Mouse (Mus musculus) cerebellum, adult 2 months (tissue): Measurements from ENCODE around the gene Tns1. TPM values are rescaled to one million over a fixed set of nuclear protein-coding genes. Genes with fewer than 3 reads are reported as not detected.

Experiments
- DNase-seq, 2 experiments: peaks; one replicate each; pipeline ENCODE4 v3.0.0; 2021
- H3K27ac ChIP-seq: fragments of 200-500 bp; 2 replicates; pipeline ENCODE4 v1.5.1; 2012; ENCODE audit warnings: low read length, control low read depth, inconsistent platforms; ENCODE audit not compliant: insufficient read depth
- H3K27me3 ChIP-seq: fragments of 200-500 bp; 2 replicates; pipeline ENCODE4 v1.6.1; 2012; ENCODE audit warnings: inconsistent platforms, mild to moderate bottlenecking, low read length, moderate library complexity; ENCODE audit not compliant: control insufficient read depth, insufficient read depth
- H3K4me1 ChIP-seq: fragments of 200-500 bp; 2 replicates; pipeline ENCODE4 v1.6.1; 2011; ENCODE audit warnings: low read length; ENCODE audit not compliant: control insufficient read depth, insufficient read depth
- H3K4me3 ChIP-seq: fragments of 200-500 bp; replicated peaks from 2 replicates; pipeline ENCODE3; 2011; ENCODE audit warnings: mild to moderate bottlenecking, low read depth, low read length, control low read depth; ENCODE audit not compliant: insufficient read depth
- CTCF ChIP-seq: fragments of 200-500 bp; IDR thresholded peaks from 2 replicates; pipeline ENCODE4 v1.5.1; 2011; ENCODE audit warnings: low read depth, mild to moderate bottlenecking, control low read depth, low read length, moderate library complexity, borderline replicate concordance; ENCODE audit not compliant: insufficient read depth
- POLR2A ChIP-seq: fragments of 200-500 bp; IDR thresholded peaks from 2 replicates; pipeline ENCODE4 v1.6.1; 2011; ENCODE audit warnings: low read length, control low read depth, borderline replicate concordance; ENCODE audit not compliant: insufficient read depth
- WGBS: fragments of 180-500 bp; shearing (Covaris S2); methylation state at CpG from one replicate; pipeline ENCODE4 v1.1.7; 2018; 5-methylcytosine and 5-hydroxymethylcytosine counted together
- polyA plus RNA-seq: library from polyadenylated mRNA; depleted of rRNA; stranded (reverse); fragments of >200 nt; gene quantifications from 2 replicates; pipeline ENCODE4 v1.2.3, GENCODE M21; 2012

The Tns1 gene
- polyA plus RNA-seq, 1 experiment: 25.1 TPM

- TF ChIP-seq POLR2A (no peak), CTCF (no peak)
- no peak overlapping the region for H3K4me3 ChIP-seq
- DNase-seq: no peak
- no peak overlapping the region for H3K27ac ChIP-seq
- WGBS: 96% methylated on average over 1 of the region's 1 CpGs
- H3K4me1 ChIP-seq: peaks cover 5% of the 10 kb centered on the region; the same call in 1 of the 2 replicates
- H3K27me3 ChIP-seq: no peaks in the 10 kb centered on the region
Observed at GRCm38 (mm10) chr1:73956320-73956719, 167.9 kb downstream of the Tns1 start.

- TF ChIP-seq CTCF (no peak), POLR2A (no peak)
- no peak overlapping the region for H3K27ac ChIP-seq
- no peak overlapping the region for H3K4me3 ChIP-seq
- no peak for DNase-seq
- 46% methylated on average over 4 of the region's 4 CpGs for WGBS
- no peaks in the 10 kb centered on the region for H3K27me3 ChIP-seq
- H3K4me1 ChIP-seq: peaks cover 5% of the 10 kb centered on the region; the same call in 1 of the 2 replicates
Observed at GRCm38 (mm10) chr1:73955259-73955842, 168.9 kb downstream of the Tns1 start.

- H3K27ac ChIP-seq: no peak overlapping the region
- WGBS: 38% methylated on average over 4 of the region's 4 CpGs
- H3K4me1 ChIP-seq: peaks cover 5% of the 10 kb centered on the region; the same call in 1 of the 2 replicates
- no peaks in the 10 kb centered on the region for H3K27me3 ChIP-seq
- DNase-seq: no peak
- TF ChIP-seq POLR2A (no peak), CTCF (no peak)
- H3K4me3 ChIP-seq: no peak overlapping the region
Observed at GRCm38 (mm10) chr1:73954614-73955013, 169.6 kb downstream of the Tns1 start.

GRCm38 (mm10) chr1:73954015-73954408, 170.2 kb downstream of the Tns1 start:
- H3K27me3 ChIP-seq: no peaks in the 10 kb centered on the region
- 92% methylated on average over 6 of the region's 6 CpGs for WGBS
- peaks cover 5% of the 10 kb centered on the region; the same call in 1 of the 2 replicates for H3K4me1 ChIP-seq
- no peak for DNase-seq
- TF ChIP-seq CTCF (no peak), POLR2A (no peak)
- H3K4me3 ChIP-seq: no peak overlapping the region
- no peak overlapping the region for H3K27ac ChIP-seq

GRCm38 (mm10) chr1:73953317-73954014, 170.8 kb downstream of the Tns1 start:
- WGBS: 92% methylated on average over 20 of the region's 20 CpGs
- no peak overlapping the region for H3K4me3 ChIP-seq
- peaks cover 5% of the 10 kb centered on the region; the same call in 1 of the 2 replicates for H3K4me1 ChIP-seq
- no peak for DNase-seq
- TF ChIP-seq POLR2A (no peak), CTCF (no peak)
- no peak overlapping the region for H3K27ac ChIP-seq
- no peaks in the 10 kb centered on the region for H3K27me3 ChIP-seq

- DNase-seq: no peak
- no peak overlapping the region for H3K4me3 ChIP-seq
- H3K27me3 ChIP-seq: no peaks in the 10 kb centered on the region
- TF ChIP-seq CTCF (no peak), POLR2A (no peak)
- 50% methylated on average over 10 of the region's 10 CpGs for WGBS
- no peak overlapping the region for H3K27ac ChIP-seq
- H3K4me1 ChIP-seq: peaks cover 5% of the 10 kb centered on the region; the same call in 1 of the 2 replicates
Observed at GRCm38 (mm10) chr1:73952598-73952997, 171.7 kb downstream of the Tns1 start.

GRCm38 (mm10) chr1:73951178-73951577, 173.1 kb downstream of the Tns1 start:
- no peak for DNase-seq
- Histone ChIP-seq H3K27me3 (no peaks in the 10 kb centered on the region), H3K4me1 (peaks cover 5% of the 10 kb centered on the region; the same call in 1 of the 2 replicates), H3K27ac (no peak overlapping the region), H3K4me3 (no peak overlapping the region)
- no peak for TF ChIP-seq CTCF
- TF ChIP-seq POLR2A: no peak
- 85% methylated on average over 3 of the region's 3 CpGs for WGBS

- no peak for DNase-seq
- H3K27me3 ChIP-seq: no peaks in the 10 kb centered on the region
- no peaks in the 10 kb centered on the region for H3K4me1 ChIP-seq
- TF ChIP-seq CTCF: no peak
- WGBS: 83% methylated on average over 5 of the region's 5 CpGs
- no peak overlapping the region for H3K4me3 ChIP-seq
- no peak overlapping the region for H3K27ac ChIP-seq
Observed at GRCm38 (mm10) chr1:73948757-73949156, 175.5 kb downstream of the Tns1 start.
